Mouse (Mus musculus) intestine, embryonic 15.5 days (tissue): Measurements from ENCODE around the gene Mpc2. TPM values are rescaled to one million over a fixed set of nuclear protein-coding genes. Genes with fewer than 3 reads are reported as not detected.

Experiments used
- ATAC-seq: fragments of 200-750 bp; cut with Nextera tagmentation; 2 replicates; pipeline ENCODE4 v1.8.0; 2017; ENCODE audit warnings: moderate TSS enrichment, moderate library complexity
- H3K27ac ChIP-seq: fragments of 300-500 bp; sonication (generic); 2 replicates; pipeline ENCODE4 v1.5.1; 2015; ENCODE audit warnings: mild to moderate bottlenecking, inconsistent platforms
- H3K27me3 ChIP-seq: fragments of 300-500 bp; sonication (generic); replicated peaks from 2 replicates; pipeline ENCODE4 v1.6.1; 2015; ENCODE audit warnings: inconsistent platforms
- H3K36me3 ChIP-seq: fragments of 300-500 bp; sonication (generic); 2 replicates; pipeline ENCODE4 v1.6.1; 2015; ENCODE audit warnings: inconsistent platforms
- H3K4me1 ChIP-seq: fragments of 300-500 bp; sonication (generic); replicated peaks from 2 replicates; pipeline ENCODE4 v1.6.1; 2015; ENCODE audit warnings: inconsistent platforms
- H3K4me2 ChIP-seq: fragments of 300-500 bp; sonication (generic); replicated peaks from 2 replicates; pipeline ENCODE4 v1.6.1; 2015; ENCODE audit warnings: mild to moderate bottlenecking, inconsistent platforms
- H3K4me3 ChIP-seq: fragments of 300-500 bp; sonication (generic); replicated peaks from 2 replicates; pipeline ENCODE4 v1.5.1; 2015; ENCODE audit warnings: inconsistent platforms
- H3K9ac ChIP-seq: fragments of 300-500 bp; sonication (generic); 2 replicates; pipeline ENCODE4 v1.6.1; 2015; ENCODE audit warnings: inconsistent platforms
- H3K9me3 ChIP-seq: fragments of 300-500 bp; sonication (generic); 2 replicates; pipeline ENCODE4 v1.6.1; 2016; ENCODE audit warnings: inconsistent platforms
- WGBS: fragments of 180-500 bp; shearing (Covaris S2); methylation state at CpG from one replicate; pipeline ENCODE4 v1.1.7; 2015; 5-methylcytosine and 5-hydroxymethylcytosine counted together
- polyA plus RNA-seq: library from polyadenylated mRNA; unstranded; fragments of >200 nt; fragmentation: Nextera tagmentation; extraction: Ambion mirVana; gene quantifications from 2 replicates; pipeline ENCODE4 v1.2.1, GENCODE M21; 2015

The Mpc2 gene
- polyA plus RNA-seq, result 145 and 165 TPM in 2 replicates

DNA sequence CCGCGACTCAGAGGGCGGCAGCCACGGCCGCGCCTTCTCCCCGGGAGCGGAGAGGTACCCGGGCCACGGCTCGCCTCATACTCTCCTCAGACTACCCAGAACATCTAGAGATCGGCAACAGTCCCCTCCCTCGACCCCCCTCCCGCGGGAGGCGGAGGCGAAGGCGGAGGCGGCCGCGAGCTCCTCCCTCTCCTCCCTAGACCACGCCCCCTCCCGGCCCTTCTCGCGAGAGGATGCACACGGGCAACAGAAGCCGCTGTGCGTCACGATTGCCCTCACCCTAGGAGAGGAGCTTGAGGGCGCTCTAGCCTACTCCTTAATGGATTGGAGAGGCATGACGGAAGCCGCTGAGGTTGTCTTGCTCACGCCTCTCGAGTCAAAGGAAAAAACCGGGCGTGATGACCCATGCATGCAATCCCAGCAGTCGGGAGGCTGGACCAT is at the start of gene Mpc2, which contains the start of gene Dcaf6:
Mpc2 (plus strand) TSS at position 278 of the 441 bp plus-strand sequence.
Dcaf6 (minus strand) TSS at position 116 of the 441 bp plus-strand sequence.
- peak; percentile 93 for ATAC-seq
- Histone ChIP-seq H3K9ac (peak within 1 kb of the TSS; percentile 85), H3K9me3 (no peaks in the 10 kb centered on the region), H3K27ac (peak within 1 kb of the TSS; percentile 95), H3K4me1 (no peaks in the 10 kb centered on the region), H3K4me3 (peak within 1 kb of the TSS; percentile 92), H3K4me2 (peak within 1 kb of the TSS; percentile 81), H3K36me3 (no peaks in the 10 kb centered on the region), H3K27me3 (no peaks in the 10 kb centered on the region)
- WGBS, result under 1% methylated on average over 33 of the region's 37 CpGs

DNA sequence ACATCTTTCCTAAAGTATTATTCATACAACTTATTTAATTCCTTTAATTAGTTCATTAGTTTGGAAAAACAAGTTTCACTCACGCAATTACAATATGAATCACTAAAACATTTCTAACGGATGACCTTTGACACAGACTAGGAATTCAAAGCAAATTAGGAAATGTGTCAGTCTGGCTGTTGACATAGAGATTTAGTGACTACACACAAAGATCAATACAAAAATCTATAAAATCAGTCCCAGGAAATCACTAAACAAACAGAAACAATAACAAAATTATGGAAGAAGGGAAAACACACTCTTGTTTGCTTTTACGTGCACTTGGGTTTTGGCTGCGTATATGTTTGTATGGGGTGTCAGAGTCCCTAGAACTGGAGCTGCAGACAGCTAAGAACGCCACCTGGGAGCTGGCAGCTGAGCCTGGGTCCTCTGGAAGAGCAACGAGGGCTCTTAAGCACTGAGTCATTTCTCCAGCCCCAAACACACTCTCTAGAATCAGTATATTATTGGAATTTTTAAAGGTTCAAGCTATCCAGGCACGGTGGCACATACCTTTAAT is 39.0 kb upstream of the Mpc2 start:
- Histone ChIP-seq H3K4me2 (no peak overlapping the region), H3K4me3 (no peak overlapping the region), H3K4me1 (no peaks in the 10 kb centered on the region), H3K27me3 (no peaks in the 10 kb centered on the region), H3K9me3 (no peaks in the 10 kb centered on the region), H3K36me3 (no peaks in the 10 kb centered on the region), H3K9ac (no peak overlapping the region), H3K27ac (no peak overlapping the region)
- no peak for ATAC-seq
- WGBS, result 67% methylated on average over 7 of the region's 7 CpGs

DNA sequence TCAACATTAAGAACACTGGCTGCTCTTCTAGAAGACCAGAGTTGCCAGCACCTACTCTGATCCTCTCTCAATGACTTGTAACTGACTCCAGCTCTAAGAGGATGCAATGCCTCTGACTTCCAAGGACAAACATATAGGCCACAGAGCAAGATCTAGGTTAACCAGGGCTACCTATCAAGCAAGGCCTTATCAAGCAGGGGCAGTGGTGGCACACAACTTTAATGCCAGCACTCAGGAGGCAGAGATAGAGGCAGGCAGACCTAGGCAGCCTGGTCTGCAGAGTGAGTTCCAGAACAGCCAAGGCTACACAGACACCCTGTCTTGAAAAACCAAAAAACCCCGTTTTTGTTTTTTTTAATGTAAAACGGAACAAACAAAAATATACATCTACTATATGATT is 34.2 kb upstream of the Mpc2 start:
- no peak overlapping the region for H3K27ac ChIP-seq
- H3K9ac ChIP-seq, result no peak overlapping the region
- H3K4me2 ChIP-seq, result no peak overlapping the region
- H3K4me1 ChIP-seq, result no peaks in the 10 kb centered on the region
- ATAC-seq, result no peak
- no peak overlapping the region for H3K4me3 ChIP-seq
- no peaks in the 10 kb centered on the region for H3K9me3 ChIP-seq
- 92% methylated on average over 2 of the region's 2 CpGs for WGBS
- no peaks in the 10 kb centered on the region for H3K27me3 ChIP-seq
- no peaks in the 10 kb centered on the region for H3K36me3 ChIP-seq

DNA sequence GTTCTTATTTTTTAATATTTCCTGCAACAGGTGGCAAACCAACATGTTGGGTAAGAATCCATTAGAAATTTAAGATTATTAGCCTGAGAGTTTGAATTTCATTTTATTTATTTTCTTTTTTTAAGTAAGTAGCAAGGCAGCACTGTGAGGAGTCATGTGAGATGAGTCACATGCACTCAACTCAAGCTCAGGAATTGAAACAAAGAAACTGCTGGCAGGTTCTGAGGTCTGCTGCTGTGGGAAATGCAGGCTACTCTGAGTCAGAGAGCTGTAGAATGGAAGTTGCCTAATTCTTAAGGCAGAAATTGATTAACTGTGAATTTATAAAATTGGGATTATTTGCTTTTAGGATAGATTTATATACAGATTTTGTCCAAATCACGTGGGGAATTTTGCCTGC is 27.6 kb upstream of the Mpc2 start:
- Histone ChIP-seq H3K4me2 (no peak overlapping the region), H3K27ac (no peak overlapping the region), H3K27me3 (no peaks in the 10 kb centered on the region), H3K9ac (no peak overlapping the region), H3K4me1 (no peaks in the 10 kb centered on the region), H3K4me3 (no peak overlapping the region), H3K36me3 (no peaks in the 10 kb centered on the region), H3K9me3 (no peaks in the 10 kb centered on the region)
- 76% methylated on average over 1 of the region's 1 CpGs for WGBS
- no peak for ATAC-seq

DNA sequence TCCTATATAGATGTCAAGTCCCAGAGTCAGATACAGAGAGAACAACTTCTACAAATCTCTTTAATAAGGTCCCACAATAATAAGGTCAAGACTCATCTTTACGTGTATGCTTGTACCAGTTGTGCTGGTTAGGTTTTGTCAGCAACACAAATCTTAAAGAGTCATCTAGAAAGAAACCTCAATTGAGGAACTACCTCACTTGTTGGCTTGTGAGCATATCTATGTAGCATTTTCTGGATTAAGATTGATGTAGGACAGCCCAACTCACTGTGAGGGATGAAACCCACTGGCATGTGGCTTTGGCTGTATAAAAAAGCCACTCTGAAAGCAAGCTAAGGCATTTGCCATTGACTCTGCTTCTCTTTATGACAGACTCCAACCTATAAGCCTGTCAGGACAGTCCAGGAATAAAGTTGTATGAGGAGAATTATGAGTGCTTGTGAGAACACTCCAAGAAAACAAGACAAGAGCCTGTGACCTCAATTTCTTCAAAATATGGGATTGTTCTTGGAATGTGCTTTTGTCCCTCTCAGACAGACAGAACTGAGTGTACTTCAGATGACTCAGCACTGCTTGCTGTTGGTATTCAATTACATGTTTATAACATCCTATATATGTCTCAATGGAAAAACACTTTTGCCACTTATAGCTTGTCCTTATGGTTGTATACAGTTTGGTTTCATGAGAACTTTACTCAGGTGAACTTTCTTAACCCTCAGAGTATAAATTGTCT is 22.0 kb upstream of the Mpc2 start:
- Histone ChIP-seq H3K9ac (no peak overlapping the region), H3K4me1 (no peaks in the 10 kb centered on the region), H3K4me2 (no peak overlapping the region), H3K4me3 (no peak overlapping the region), H3K27me3 (no peaks in the 10 kb centered on the region), H3K27ac (no peak overlapping the region), H3K9me3 (no peaks in the 10 kb centered on the region), H3K36me3 (no peaks in the 10 kb centered on the region)
- WGBS, result 88% methylated on average over 1 of the region's 1 CpGs
- no peak for ATAC-seq

DNA sequence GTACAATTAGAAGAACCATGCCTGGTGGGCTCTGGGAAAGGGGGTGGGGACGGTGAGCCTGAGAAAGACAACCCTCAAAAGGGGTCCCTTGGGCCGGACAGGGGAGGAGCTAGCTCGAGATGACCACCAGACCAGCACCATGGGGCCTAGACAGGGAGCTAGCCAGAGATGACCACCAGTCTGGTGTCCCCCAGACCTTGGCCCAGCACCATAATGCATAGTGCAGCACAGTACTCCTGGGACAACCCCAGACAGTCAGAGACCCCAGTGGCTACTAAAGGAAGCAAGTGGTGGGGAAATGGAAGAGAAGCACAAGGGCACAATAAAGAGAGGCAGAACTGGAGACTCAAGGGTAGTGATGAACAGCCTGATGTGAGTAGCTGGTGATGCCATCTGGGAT is 19.6 kb upstream of the Mpc2 start:
- Histone ChIP-seq H3K4me3 (no peak overlapping the region), H3K9me3 (no peaks in the 10 kb centered on the region), H3K36me3 (no peaks in the 10 kb centered on the region), H3K27ac (no peak overlapping the region), H3K4me1 (no peaks in the 10 kb centered on the region), H3K27me3 (no peaks in the 10 kb centered on the region), H3K4me2 (no peak overlapping the region), H3K9ac (no peak overlapping the region)
- 75% methylated on average over 3 of the region's 3 CpGs for WGBS
- no peak for ATAC-seq

DNA sequence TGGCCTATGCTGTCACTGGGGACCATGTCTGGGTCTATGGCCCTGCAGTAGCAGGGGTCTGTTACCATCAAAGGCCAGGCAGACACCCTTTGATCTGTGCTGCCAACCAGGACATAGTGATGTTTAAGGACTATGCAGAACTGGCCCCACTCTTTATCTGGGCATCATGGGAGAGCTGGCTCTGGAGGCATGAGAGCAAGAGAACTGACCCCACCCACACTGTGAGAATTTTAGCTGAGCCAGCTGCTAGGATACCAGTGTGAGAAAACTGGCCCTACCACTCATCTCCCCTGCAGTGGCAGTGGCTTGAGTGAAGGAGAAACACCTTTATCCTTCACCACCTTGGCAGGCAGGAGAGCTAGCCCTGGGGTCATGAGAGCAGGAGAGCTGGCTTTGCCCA is 19.2 kb upstream of the Mpc2 start:
- Histone ChIP-seq H3K27ac (no peak overlapping the region), H3K36me3 (no peaks in the 10 kb centered on the region), H3K4me3 (no peak overlapping the region), H3K9me3 (no peaks in the 10 kb centered on the region), H3K4me2 (no peak overlapping the region), H3K9ac (no peak overlapping the region), H3K27me3 (no peaks in the 10 kb centered on the region), H3K4me1 (no peaks in the 10 kb centered on the region)
- ATAC-seq, result no peak

DNA sequence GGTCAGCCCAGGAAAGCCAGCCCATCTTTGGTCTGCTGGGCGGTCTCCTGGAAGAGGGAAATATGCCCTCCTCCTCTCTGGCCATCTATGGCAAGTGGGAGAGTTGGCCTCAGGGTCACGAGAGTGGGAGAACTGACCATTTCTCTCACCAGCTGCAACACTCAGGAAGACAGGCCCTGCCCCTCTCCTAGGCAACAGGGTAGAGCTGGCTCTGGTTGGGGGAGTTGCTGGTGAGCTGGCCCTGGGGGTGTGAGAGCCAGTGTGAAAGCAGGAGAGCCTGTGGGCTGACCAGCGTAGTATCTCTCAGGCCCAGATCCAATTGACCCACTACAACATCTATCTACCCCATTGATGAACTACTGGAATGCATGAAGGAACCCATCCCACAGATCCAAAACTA is 18.7 kb upstream of the Mpc2 start:
- Histone ChIP-seq H3K9me3 (no peaks in the 10 kb centered on the region), H3K36me3 (no peaks in the 10 kb centered on the region), H3K4me1 (no peaks in the 10 kb centered on the region), H3K4me2 (no peak overlapping the region), H3K4me3 (no peak overlapping the region), H3K27ac (no peak overlapping the region), H3K27me3 (no peaks in the 10 kb centered on the region), H3K9ac (no peak overlapping the region)
- WGBS, result 83% methylated on average over 3 of the region's 3 CpGs
- ATAC-seq, result no peak

DNA sequence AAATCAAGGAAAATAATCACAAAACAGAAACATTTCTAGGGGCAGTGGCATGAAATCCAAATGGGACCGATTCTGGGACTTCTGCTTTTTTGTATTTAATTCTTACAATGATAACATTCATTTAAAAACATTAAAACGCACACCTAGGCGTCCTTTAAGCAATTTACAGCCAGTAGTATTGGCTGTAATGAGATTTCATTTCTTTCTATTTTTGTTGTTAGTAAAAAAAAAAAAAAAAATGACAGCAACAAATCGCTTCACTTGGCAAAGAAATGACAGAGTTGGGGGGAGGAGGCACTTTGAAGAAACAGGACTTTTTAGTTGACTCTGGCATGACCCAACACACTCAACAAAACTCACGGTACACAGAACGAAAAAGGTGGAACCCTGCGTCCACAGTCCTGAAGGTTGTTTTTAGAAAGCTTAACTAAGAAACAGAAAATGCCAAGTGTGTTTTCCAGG is 1.4 kb upstream of the Mpc2 start:
- H3K4me3 ChIP-seq, result peak overlapping the region; percentile 92
- H3K36me3 ChIP-seq, result no peaks in the 10 kb centered on the region
- WGBS, result 16% methylated on average over 7 of the region's 7 CpGs
- H3K4me1 ChIP-seq, result no peaks in the 10 kb centered on the region
- H3K9ac ChIP-seq, result peak overlapping the region; percentile 85
- H3K9me3 ChIP-seq, result no peaks in the 10 kb centered on the region
- no peaks in the 10 kb centered on the region for H3K27me3 ChIP-seq
- no peak for ATAC-seq
- peak overlapping the region; percentile 81 for H3K4me2 ChIP-seq
- H3K27ac ChIP-seq, result no peak overlapping the region

DNA sequence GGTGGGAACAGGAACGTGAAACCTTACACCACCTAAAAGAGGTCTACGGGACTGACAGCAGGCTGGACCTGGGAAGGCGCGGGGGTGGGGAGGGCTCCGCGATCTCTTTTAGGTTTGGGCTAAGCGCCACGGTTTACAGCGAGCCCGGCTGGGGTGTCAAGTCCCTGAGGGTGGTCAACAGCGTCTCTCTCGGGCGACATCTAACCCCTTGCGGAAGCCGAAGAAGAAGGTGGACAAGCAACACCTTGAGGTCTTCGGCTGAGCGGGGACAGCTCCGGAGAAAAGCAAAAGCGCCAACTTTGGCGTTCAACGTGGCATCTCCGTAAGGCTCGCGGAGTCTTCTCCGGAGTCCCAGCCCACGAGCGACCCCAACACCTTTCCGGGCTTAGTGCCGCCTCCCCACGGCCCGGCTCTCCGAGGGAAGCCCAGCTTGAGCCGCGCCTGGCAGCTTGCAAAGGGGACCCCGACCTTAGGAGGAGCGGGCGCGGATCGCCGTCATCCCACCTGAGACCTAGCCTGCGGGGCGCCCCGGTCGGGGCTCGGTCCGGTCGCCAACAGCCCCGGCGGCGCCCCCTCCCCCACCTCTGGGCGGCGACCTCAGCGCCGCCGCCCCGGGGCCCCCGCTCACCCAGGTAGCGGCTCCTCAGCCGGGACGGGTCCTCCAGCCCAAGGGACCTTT is 795 bp upstream of the Mpc2 start:
- Histone ChIP-seq H3K4me1 (no peaks in the 10 kb centered on the region), H3K9me3 (no peaks in the 10 kb centered on the region), H3K27me3 (no peaks in the 10 kb centered on the region), H3K4me2 (peak overlapping the region; percentile 81), H3K9ac (peak overlapping the region; percentile 85), H3K4me3 (peak overlapping the region; percentile 92), H3K27ac (peak overlapping the region; percentile 95), H3K36me3 (no peaks in the 10 kb centered on the region)
- under 1% methylated on average over 60 of the region's 60 CpGs for WGBS
- ATAC-seq, result peak; percentile 44

DNA sequence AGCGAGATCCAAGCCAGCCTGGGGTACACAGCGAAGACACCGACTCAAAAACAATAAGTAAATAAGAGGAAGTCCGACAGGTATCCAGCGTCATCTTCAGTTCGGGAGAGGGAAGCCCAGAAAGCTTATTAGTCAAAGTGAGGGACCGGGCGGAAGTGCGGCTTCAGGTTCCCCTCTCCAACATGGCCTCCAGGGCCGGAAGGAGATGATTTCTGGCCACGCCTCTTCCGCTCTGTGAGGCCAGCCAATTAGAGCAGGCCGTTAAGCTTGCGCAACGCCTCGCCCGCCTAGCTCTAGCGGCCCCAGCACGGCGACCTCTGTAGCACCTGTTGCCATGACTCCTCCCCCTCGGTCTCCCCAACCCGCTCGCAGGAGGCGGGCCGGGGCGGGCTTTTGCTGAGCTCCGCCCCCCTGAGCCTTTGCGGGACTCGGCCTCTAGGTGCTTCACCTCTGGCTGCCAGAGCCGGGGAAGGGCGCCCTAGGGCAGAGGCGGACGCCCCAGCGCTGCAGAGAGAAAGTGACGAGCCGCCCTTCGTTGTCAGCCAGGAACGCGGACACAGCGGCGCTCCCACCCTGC is 452 bp downstream of the Mpc2 start:
- Histone ChIP-seq H3K9ac (peak overlapping the region; percentile 67), H3K4me2 (peak overlapping the region; percentile 78), H3K36me3 (no peaks in the 10 kb centered on the region), H3K4me3 (peak overlapping the region; percentile 92), H3K9me3 (no peaks in the 10 kb centered on the region), H3K27me3 (no peaks in the 10 kb centered on the region), H3K27ac (peak overlapping the region; percentile 95), H3K4me1 (no peaks in the 10 kb centered on the region)
- WGBS, result under 1% methylated on average over 41 of the region's 41 CpGs
- ATAC-seq, result peak; percentile 96

DNA sequence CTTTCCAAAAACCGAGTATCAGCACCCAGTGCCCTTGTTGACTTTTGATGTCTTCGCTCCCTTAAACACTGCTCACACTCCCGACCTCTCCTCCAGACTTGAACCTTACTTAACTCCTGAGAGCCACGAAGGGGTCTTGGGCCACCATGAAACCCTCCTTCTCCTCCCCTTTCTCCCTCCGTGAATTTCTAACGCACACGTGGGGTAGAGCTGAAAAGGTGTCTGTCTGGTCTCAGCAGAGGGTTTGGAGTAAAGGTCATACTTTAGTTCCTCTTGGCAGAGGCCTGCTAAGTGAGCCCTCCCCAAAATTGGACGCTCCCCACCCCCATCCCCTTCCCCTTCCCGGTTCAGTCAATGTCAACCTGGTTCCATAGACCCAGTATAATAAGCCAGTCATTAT is 1.2 kb downstream of the Mpc2 start:
- 2% methylated on average over 9 of the region's 9 CpGs for WGBS
- H3K27ac ChIP-seq, result peak overlapping the region; percentile 80
- peak overlapping the region; percentile 67 for H3K9ac ChIP-seq
- no peaks in the 10 kb centered on the region for H3K36me3 ChIP-seq
- H3K4me2 ChIP-seq, result peak overlapping the region; percentile 78
- ATAC-seq, result no peak
- H3K4me3 ChIP-seq, result peak overlapping the region; percentile 92
- no peaks in the 10 kb centered on the region for H3K27me3 ChIP-seq
- no peaks in the 10 kb centered on the region for H3K9me3 ChIP-seq
- H3K4me1 ChIP-seq, result no peaks in the 10 kb centered on the region
